Mouse (Mus musculus): ENCODE results near the gene Mga.

GRCm38 (mm10) chr2:120003970-120004369 is 106.9 kb downstream of the Mga start:
- no peak for TF ChIP-seq POLR2A (IDR thresholded peaks at IDR 0.05; ENCODE audit: control insufficient read depth in 1 of 2, insufficient read depth in 1 of 2, low read depth in 1 of 2, low read length in 2 of 2, poor library complexity in 1 of 2)
- TF ChIP-seq CTCF (IDR thresholded peaks at IDR 0.05 in 2 of 3, conservative IDR thresholded peaks at IDR 0.05 in 1 of 3; ENCODE audit: control insufficient read depth in 1 of 3, insufficient read depth in 1 of 3, low read depth in 2 of 3, low read length in 3 of 3, poor library complexity in 1 of 3, severe bottlenecking in 1 of 3), result no peak
- no peak for TF ChIP-seq GATA1 (IDR thresholded peaks at IDR 0.05; ENCODE audit: low read depth, low read length)
- no peak for TF ChIP-seq CHD2 (IDR thresholded peaks at IDR 0.05; ENCODE audit: low read length)
- no peak for TF ChIP-seq ZKSCAN1 (IDR thresholded peaks at IDR 0.05; ENCODE audit: low read depth, low read length)

All from MEL (cell line).